Mouse (Mus musculus): Measurements from ENCODE around the gene Urb1. TPM values are rescaled to one million over a fixed set of nuclear protein-coding genes. Genes with fewer than 3 reads are reported as not detected.

Urb1 gene
- polyA plus RNA-seq, 1 experiment from 2014 or later, result 12.6 TPM

DNA sequence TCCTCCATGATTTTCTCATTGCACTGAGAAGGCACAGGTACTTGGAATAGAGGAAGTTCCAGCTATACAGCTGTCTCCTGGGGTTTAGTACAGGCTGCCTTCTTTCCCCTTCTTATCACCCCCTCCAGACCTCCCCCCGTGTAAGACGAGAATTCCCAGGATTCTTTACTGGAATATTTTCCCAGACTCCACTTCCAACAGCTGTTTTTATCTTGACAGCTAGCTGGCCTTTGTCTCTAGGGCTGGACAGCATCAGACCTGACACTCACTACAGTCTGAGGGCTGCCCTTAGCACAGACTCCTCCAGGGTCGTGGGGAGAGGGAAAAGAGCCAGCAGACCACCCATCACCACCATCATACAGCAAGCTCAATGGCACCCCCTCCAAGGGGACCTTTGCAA is 103.9 kb downstream of the Urb1 start:
- H3K9me3 ChIP-seq (replicated peaks), result no peaks in the 10 kb centered on the region

DNA sequence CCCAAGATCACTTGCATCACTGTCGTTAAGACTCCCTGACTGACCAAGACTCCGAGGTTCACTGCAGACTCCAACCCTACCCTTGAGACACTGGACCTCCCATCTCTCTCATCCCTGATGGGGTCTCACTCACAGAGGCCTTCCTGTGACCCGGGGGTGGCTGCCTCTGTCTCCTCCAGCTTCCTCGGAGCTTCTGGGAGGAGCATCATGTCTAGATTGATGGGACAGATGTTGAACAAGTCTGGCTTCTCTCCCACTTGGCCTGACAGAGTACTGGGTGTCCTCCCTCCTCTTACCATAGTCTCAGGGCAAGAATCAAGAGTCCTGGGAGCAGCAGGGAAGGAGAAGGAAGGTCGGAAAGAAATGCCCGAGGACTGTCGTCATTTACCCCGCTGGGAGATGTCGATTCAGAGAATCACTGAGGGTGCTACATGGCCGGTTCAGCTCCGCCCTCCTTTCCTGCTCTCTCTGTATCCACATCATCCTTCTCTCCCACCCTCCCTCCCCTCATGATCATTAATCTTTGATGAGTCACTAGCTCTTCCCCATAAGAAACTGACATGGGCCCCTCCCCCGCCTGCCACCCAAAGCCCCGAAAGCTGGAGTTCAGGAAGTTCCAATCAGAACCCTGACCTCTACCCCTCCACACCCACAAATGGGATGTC is 105.9 kb downstream of the Urb1 start:
- Histone ChIP-seq H3K4me2 (replicated peaks) (no peak overlapping the region), H3K27me3 (no peaks in the 10 kb centered on the region), H3K9me3 (replicated peaks) (no peaks in the 10 kb centered on the region), H3K27ac (no peak overlapping the region), H3K36me3 (no peaks in the 10 kb centered on the region), H3K9ac (no peak overlapping the region), H3K4me3 (no peak overlapping the region), H3K4me1 (peaks cover 4% of the 10 kb centered on the region; the same call in 1 of the 2 replicates)
- WGBS, result 67% methylated on average over 13 of the region's 13 CpGs
- no peak for ATAC-seq (ENCODE audit: low FRiP score)

More for the DNA sequence above, 103.9 kb downstream of the Urb1 start:
- Histone ChIP-seq H3K4me2 (replicated peaks) (no peak overlapping the region), H3K4me3 (no peak overlapping the region), H3K9ac (no peak overlapping the region), H3K27ac (no peak overlapping the region), H3K27me3 (no peaks in the 10 kb centered on the region), H3K4me1 (peaks cover 11% of the 10 kb centered on the region), H3K36me3 (no peaks in the 10 kb centered on the region)
- 46% methylated on average over 3 of the region's 3 CpGs for WGBS
- ATAC-seq (ENCODE audit: low FRiP score), result no peak

DNA sequence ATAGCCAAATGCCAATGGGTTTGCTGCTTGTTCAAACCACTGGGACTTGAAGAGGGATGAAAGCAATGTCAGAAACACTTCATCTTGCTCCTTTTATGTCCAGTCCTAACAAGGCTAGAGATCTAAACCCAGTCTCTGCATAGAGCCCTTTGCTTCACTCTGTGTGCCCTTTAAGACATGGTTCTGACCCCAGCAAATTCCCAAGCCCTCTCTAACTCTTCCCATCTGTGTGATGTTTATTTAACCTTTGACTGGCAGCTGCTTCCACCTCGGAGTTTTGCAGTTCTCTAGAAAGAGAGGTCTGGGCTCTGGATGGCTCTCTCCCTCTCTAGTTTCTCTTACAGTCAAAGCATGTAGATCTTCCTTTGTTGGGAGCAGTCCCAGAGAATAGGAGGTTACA is 106.6 kb downstream of the Urb1 start:
- Histone ChIP-seq H3K27ac (no peak overlapping the region), H3K4me1 (no peaks in the 10 kb centered on the region), H3K4me2 (replicated peaks) (no peak overlapping the region), H3K36me3 (no peaks in the 10 kb centered on the region), H3K27me3 (no peaks in the 10 kb centered on the region), H3K4me3 (no peak overlapping the region), H3K9me3 (replicated peaks) (no peaks in the 10 kb centered on the region), H3K9ac (no peak overlapping the region)
- WGBS, result 37% methylated on average over 1 of the region's 1 CpGs
- ATAC-seq (ENCODE audit: low FRiP score), result no peak

DNA sequence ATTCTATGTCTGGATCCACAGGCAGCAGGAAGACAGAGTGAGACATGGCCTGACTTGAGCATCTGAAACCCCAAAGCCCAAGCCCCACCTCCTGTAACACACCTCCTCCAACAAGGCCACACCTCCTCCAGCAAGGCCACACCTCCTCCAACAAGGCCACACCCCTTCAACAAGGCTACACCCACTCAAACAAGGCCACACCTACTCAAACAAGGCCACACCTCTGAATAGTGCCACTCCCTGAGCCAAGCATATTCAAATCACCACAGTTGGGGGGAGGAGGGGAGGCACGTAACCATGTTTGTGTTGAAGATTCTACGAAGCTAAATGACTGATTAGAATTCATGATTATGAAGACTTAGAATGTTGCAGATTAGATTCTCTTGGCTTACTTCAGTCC is 108.7 kb downstream of the Urb1 start:
- no peak for ATAC-seq (ENCODE audit: low FRiP score)
- Histone ChIP-seq H3K9ac (no peak overlapping the region), H3K4me3 (no peak overlapping the region), H3K36me3 (no peaks in the 10 kb centered on the region), H3K27ac (no peak overlapping the region), H3K9me3 (replicated peaks) (no peaks in the 10 kb centered on the region), H3K4me2 (replicated peaks) (no peak overlapping the region), H3K4me1 (no peaks in the 10 kb centered on the region), H3K27me3 (no peaks in the 10 kb centered on the region)
- WGBS, result 87% methylated on average over 2 of the region's 2 CpGs

Other genes with a start within 250 kb of the Urb1 start
- gene Mis18a, start 83.0 kb downstream of the Urb1 start, polyA plus RNA-seq (2016; fragmentation: Nextera tagmentation; extraction: Ambion mirVana), result 48.5 and 49.5 TPM in 2 replicates
- 0.22 TPM in 1 of 2 replicates, not detected in the other for gene Mrap, start 72.2 kb downstream of the Urb1 start, polyA plus RNA-seq (2016; fragmentation: Nextera tagmentation; extraction: Ambion mirVana)
- 2.7 and 3.6 TPM in 2 replicates for gene Eva1c, start 16.3 kb upstream of the Urb1 start, polyA plus RNA-seq (2016; fragmentation: Nextera tagmentation; extraction: Ambion mirVana)
- gene Cfap298, start 124.7 kb upstream of the Urb1 start, polyA plus RNA-seq (2016; fragmentation: Nextera tagmentation; extraction: Ambion mirVana), result 46.8 and 49.8 TPM in 2 replicates
- gene Synj1, start 200.9 kb upstream of the Urb1 start, polyA plus RNA-seq (2016; fragmentation: Nextera tagmentation; extraction: Ambion mirVana), result 33.9 and 35.7 TPM in 2 replicates
- 104 and 113 TPM in 2 replicates for gene Paxbp1, start 234.1 kb upstream of the Urb1 start, polyA plus RNA-seq (2016; fragmentation: Nextera tagmentation; extraction: Ambion mirVana)